Comparison of ENCODE assay signal across 15 mouse cellular contexts in genomic region chr9:109911779-109912178, GRCm38 (mm10). TPM values are rescaled to one million over a fixed set of nuclear protein-coding genes. Genes with fewer than 3 reads are reported as not detected.
DNase-seq lines count a peak whose midpoint lies in the region; TF ChIP-seq lines count a peak whose summit lies in the region.
"Had no signal": no experiment of that assay in that cellular context is flagged by ENCODE, and none has a peak within 500 bp of the region (broad histone marks: within the 10 kb centered on the region; RNA-seq: fewer than 3 reads in every experiment).

No protein-coding gene starts in this region.

- DNase-seq in cerebellum, postnatal 25 days, result peak; percentile 19 to 26
- DNase-seq in cerebellum, adult 9-10 months, result no peak
- DNase-seq in ovary, postnatal 14 days (ENCODE audit: low spot score), result peak; percentile 35
- no peak for DNase-seq in ovary, postnatal 10 days (ENCODE audit: low spot score)
- peak; percentile 91 for DNase-seq in gastrocnemius, adult 2 months
- peak; percentile 66 for DNase-seq in testis, postnatal 10 days (ENCODE audit: low spot score)
- no peak for DNase-seq in right cerebral cortex, adult 2 months (ENCODE audit: low spot score in 2 of 2)
- no peak for DNase-seq in layer of hippocampus, postnatal 10 days (ENCODE audit: low spot score in 2 of 2)
- DNase-seq: retina, postnatal 1 day had no signal

- no peak for TF ChIP-seq CTCF in gastrocnemius, adult 2 months (IDR thresholded peaks at IDR 0.05)

- intact Hi-C loops in gastrocnemius, adult 2 months (cut with DNase I), result loop anchor here (2.0 kb wide), 1 partner anchor 19 kb away; the partner anchor contains the start of gene Map4

- peak overlapping the region; percentile 76 for H3K27ac ChIP-seq in gastrocnemius, adult 2 months
- H3K27ac ChIP-seq: forebrain, embryonic 13.5 days; kidney, postnatal 0 days; limb, embryonic 10.5 days; liver, embryonic 15.5 days; macrophage; midbrain, embryonic 13.5 days had no signal

- no peak overlapping the region for H3K4me3 ChIP-seq in gastrocnemius, adult 2 months
- H3K4me3 ChIP-seq: forebrain, embryonic 13.5 days; limb, embryonic 10.5 days; liver, embryonic 15.5 days; midbrain, embryonic 13.5 days had no signal

RNA-seq across cellular contexts. Expression of gene Map4, which starts 19.5 kb away (rescaled TPM):
- 100 to 1,000 TPM; 484 to 501 TPM for total RNA-seq in gastrocnemius, adult 2 months (2021)
- 100 to 1,000 TPM; 616 to 624 TPM for total RNA-seq in layer of hippocampus, postnatal 10 days (2021)

RNA-seq across cellular contexts. Expression of gene Cdc25a, which starts 36.4 kb away (rescaled TPM):
- total RNA-seq in gastrocnemius, adult 2 months (2021), result 1 to 10 TPM; 4.3 to 5.0 TPM
- 1 to 10 TPM; 7.4 to 8.1 TPM for total RNA-seq in layer of hippocampus, postnatal 10 days (2021)

Comparison
In these comparisons a context has a peak if more than half of its experiments do, and no peak if none do; other contexts are left out.
1. DNase-seq: peak in cerebellum, postnatal 25 days (2 of 2), ovary, postnatal 14 days (single experiment), gastrocnemius, adult 2 months (single experiment) and testis, postnatal 10 days (single experiment); none in cerebellum, adult 9-10 months (single experiment), ovary, postnatal 10 days (single experiment), right cerebral cortex, adult 2 months (0 of 2) and layer of hippocampus, postnatal 10 days (0 of 2).